Mouse (Mus musculus): Measurements from ENCODE around the gene Clec2d.
"Not testable (repeated sequence)": the region's sequence is repeated elsewhere in the genome, so short reads cannot be mapped to it uniquely, and the experiment has no call there.

Clec2d gene

DNA sequence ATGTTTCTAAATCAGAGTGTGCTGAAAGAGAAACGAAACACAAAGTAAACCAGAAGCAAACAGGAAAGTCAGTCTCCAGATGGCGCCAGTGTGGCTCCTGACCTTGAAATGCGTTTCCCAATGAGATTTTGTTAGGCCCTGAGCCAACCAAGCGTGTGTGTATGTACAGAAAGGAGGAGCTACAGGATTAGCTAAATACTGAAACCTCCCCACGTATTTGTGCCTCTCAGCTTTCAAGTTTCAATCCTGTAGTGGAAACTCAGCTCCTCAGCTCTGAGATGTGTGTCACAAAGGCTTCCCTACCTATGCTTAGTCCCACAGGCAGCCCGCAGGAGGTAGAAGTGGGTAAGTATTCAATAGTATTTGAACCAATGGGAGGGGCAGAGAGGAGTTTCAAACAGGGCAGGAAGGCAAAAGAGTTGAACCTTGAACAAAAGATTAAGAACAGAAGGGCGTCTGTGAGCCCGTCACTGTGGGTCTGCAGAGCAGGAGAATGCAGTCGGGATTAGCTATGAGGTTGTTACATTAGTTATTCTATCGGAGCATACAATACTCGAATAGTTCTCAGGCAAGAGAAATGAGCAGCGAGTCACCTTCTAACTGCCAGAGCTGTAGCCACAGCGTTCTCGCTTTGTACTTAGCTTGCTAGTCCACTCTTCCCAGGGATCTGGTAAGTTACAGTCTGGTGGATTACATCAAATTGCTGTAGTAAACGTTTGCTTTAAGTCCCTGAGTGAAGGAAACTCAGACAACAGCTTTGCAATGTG lies at the start of gene Clec2d:
Clec2d (plus strand) TSS at position 213 of the 767 bp plus-strand sequence.
- peak; percentile 82 to 88 for DNase-seq

GRCm38 (mm10) chr6:129132604-129133341 lies 47.6 kb upstream of the Clec2d start:
- DNase-seq = no peak

DNA sequence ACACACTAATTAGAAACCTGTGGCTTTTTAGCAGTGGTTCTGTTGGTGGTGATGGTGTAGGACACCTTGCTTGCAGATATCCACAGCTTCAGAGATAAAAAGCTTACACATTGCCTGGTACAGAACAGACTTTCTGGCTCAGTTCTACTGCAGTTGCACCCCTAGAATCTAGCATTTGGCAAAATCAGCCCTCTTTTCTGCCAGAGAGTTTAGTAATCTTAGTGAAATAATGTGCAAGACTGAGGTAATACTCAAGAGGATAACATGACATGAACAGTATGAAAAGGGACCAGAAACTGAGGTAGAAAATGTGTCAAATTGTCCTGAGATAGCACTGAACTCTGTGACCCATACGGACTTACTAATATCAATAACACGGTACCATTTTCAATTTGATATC lies 33.6 kb upstream of the Clec2d start:
- DNase-seq = no peak

DNA sequence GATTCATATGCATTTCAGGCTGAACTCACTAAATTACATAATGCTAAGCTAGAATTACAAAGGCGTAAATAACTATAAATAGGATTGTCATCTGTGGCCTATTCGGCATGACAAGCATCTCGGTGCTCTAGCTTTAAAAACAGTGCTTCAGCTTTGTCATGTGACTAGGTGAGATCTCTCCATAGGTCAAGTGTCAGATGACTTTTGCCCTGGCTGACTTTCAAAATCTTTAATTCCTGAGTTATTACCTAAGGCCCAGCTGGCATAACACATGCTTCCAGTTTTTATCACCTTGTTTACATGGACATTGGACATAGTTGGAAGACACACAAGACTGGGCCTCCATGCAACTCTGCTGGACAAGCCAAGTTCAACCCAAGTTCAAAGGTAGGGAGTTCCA lies 20.3 kb upstream of the Clec2d start:
- no peak for DNase-seq

DNA sequence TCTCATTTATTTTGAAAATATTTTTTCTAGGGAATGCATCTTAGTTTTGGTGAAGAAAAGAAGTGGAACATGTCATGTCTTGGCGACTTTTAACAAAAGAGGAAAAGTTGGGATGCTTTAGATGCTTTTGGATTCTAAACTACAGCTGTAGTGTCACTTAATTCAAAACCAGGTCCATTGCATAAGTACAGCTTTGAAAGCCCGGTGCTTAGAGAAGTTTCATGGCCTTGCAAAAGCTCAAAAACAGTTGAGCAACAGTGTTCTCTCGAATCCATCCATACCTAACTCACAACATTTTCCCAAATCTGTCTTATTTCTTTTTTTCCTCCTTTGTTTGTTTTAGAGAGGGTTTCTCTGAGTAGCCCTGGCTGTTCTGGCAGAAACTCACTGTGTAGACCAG lies 19.3 kb upstream of the Clec2d start:
- DNase-seq = no peak

DNA sequence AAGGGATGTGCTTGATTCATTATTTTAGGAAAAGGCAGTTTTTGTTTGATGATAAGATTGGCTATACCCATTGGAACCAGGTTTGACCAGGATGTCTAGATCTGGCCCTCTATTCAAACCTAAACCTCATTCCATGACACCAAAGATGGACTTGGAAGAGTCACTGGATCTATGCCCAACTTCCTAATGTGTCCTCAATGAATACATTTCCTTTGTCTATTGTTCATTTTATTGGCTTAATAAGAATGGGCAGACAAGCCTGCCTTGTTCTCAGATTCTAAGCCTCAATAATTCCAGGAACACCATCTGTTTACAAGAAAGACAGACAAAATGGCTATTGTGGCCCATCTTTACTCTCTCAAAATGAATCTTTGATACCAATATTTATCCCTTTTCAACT lies 18.5 kb upstream of the Clec2d start:
- DNase-seq = no peak

- no peak for DNase-seq
Measured at GRCm38 (mm10) chr6:129162587-129163159, 17.7 kb upstream of the Clec2d start.

DNA sequence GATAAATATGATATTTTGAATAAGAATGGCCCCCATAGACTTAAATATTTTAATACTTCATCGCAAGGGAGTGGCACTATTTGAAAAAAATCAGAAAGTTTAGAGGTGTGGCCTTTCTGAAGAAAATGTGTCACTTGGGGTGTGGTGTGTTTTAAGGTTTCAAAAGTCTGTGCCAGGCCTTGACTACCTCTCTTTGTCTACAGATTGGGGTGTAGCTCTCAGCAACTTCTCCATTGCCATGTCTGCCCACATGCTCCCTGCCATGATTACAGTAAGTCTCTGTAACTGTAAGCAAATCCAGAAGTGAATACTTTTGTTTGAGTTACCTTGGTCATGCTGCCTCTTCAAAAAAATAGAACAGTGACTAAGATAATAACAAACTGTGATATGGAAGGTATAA lies 16.8 kb upstream of the Clec2d start:
- DNase-seq = no peak

- DNase-seq = no peak
Measured at GRCm38 (mm10) chr6:129170925-129171324, 9.5 kb upstream of the Clec2d start.

DNA sequence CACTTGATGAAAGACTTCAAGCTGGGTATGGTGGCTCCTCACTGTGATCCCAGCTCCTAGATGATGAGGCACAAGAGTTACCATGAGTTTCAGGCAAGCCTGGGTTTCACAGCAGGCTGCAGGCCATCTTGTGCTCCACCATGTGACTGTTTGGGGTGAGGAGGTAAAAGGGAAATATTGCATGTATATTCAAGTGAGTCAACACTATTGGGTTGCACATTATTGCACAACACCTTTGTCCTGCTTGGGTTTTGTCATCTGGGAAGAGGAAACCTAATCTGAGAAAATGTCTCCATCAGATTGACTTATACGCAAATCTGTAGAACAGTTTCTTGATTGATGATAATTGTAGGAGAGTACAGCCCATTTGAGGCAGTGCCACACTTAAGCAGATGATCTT lies 8.7 kb upstream of the Clec2d start:
- DNase-seq = no peak

GRCm38 (mm10) chr6:129174836-129175235 lies 5.6 kb upstream of the Clec2d start:
- DNase-seq = no peak

DNA sequence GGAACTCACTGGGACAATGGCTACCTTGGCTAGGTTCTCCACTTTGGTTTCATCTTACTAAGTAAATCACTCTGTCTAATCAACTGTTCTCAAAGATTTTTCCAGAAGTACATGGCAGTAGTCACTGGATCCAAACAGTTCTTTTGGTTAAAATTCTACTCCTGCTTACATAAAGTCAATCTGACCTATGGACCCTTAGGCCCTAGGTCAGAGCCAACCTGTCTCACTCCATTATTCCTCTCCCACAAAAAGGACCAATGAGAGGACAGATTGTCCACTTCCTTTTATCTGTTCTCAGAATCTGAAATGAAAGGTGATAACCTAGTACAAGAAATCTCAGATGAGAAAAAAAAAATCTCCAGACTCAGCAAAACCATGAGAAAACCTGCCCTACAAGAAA lies 4.8 kb upstream of the Clec2d start:
- no peak for DNase-seq

- DNase-seq = no peak
Measured at GRCm38 (mm10) chr6:129176621-129177020, 3.8 kb upstream of the Clec2d start.

DNA sequence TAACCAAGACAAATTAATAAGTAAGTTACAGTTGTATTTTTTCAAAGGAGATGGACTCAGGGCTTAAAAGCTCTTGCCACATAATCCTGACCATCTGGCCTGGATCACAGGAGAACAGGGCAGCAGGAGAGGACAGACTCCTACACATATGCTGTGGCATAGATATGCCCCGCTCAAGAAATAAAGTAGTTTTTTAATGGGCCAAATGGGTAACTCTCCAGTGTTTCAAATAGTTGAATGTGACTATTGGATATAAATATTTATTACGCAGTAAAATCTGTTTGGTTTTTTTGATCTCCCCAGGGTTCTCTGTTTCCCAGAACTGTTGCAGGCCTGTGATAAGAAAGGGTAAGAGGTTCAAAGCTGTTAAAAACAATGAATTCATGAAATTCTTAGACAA lies 1.1 kb upstream of the Clec2d start:
- DNase-seq = no peak

DNA sequence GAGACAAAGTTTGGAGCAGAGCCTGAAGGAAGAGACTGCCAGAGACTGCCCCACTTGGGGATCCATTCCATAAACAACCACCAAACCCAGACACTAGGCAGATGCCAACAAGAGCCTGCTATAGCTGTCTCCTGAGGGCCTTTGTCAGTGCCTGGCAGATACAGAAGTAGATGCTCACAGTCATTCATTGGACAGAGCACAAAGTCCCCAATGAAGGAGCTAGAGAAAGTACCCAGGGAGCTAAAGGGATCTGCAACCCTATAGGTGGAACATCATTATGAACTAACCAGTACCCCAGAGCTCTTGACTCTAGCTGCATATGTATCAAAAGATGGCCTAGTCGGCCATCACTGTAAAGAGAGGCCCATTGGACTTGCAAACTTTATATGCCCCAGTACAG lies 584 bp upstream of the Clec2d start:
- not testable (repeated sequence) for DNase-seq

GRCm38 (mm10) chr6:129181249-129181648 lies 834 bp downstream of the Clec2d start:
- DNase-seq = no peak

DNA sequence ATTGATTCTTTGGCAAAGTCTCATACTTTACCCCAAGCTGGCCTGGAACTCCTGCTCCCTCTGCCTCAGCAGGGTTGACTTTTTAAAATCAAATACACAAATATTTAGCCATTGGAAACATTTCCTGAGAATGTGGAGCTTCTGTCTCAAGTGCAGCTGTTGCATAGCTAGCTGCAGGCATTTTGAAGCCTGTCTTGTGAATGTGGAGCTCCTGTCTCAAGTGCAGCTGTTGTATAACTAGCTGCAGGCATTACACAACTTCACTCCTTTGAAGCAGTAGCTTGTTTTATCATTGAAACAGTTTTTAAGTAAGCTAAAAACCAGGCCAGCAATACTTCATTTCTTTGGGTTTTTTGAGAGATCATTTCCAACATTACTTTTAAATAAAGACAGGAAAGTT lies 1.3 kb downstream of the Clec2d start:
- DNase-seq = peak; percentile 15 to 44

GRCm38 (mm10) chr6:129182518-129182917 lies 2.1 kb downstream of the Clec2d start:
- no peak for DNase-seq

GRCm38 (mm10) chr6:129184001-129184400 lies 3.6 kb downstream of the Clec2d start:
- DNase-seq = not testable (repeated sequence)

DNA sequence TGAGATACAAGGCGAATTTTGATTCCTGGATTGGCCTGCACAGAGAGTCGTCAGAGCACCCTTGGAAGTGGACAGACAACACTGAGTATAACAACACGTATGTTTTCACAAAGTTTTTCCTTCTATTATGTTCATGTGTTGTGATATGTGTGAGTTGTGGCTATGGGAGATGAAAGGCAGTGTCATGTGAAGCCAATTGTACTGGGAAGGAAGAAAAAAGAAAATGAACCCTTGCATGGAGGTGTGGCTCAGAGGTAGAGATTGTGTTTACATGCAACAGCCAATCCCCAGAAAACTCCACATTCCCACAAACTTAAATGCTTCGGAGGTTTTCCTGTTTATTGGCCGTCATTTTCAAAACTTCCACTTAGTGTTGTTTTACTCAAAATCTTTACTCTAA lies 4.4 kb downstream of the Clec2d start:
- no peak for DNase-seq

GRCm38 (mm10) chr6:129186022-129186421 lies 5.6 kb downstream of the Clec2d start:
- DNase-seq = no peak

GRCm38 (mm10) chr6:129186457-129187199 lies 6.2 kb downstream of the Clec2d start:
- DNase-seq = no peak

- DNase-seq = no peak
Measured at GRCm38 (mm10) chr6:129187200-129187651, 6.8 kb downstream of the Clec2d start.
